Mouse (Mus musculus): Measurements from ENCODE around the gene Cdk5. TPM values are rescaled to one million over a fixed set of nuclear protein-coding genes. Genes with fewer than 3 reads are reported as not detected.
"Not testable (repeated sequence)": the region's sequence is repeated elsewhere in the genome, so short reads cannot be mapped to it uniquely, and the experiment has no call there.

The Cdk5 gene
- polyA plus RNA-seq, 1 experiment from 2014 or later: 47.2 TPM

DNA sequence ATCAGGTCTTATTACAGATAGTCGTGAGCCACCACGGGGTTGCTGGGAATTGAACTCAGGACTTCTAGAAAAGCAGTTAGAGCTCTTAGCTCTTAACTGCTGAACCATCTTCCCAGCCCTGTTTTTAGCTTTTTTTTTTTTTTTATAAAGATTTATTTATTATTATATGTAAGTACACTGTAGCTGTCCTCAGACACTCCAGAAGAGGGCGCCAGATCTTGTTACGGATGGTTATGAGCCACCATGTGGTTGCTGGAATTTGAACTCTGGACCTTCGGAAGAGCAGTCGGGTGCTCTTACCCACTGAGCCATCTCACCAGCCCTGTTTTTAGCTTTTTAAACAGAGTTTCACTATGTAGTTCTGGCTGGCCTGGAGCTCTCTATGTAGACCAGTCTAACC lies 27.1 kb downstream of the Cdk5 start:
- H3K27ac ChIP-seq; H3K27me3 ChIP-seq (ENCODE audit: insufficient read depth, low read length); H3K4me1 ChIP-seq (replicated peaks; ENCODE audit: insufficient read depth, low read length); DNase-seq (ENCODE audit: low spot score); H3K4me3 ChIP-seq (replicated peaks; ENCODE audit: low read depth, low read length); H3K4me2 ChIP-seq (ENCODE audit: low read length); H3K9ac ChIP-seq (ENCODE audit: low read depth, low read length); H3K36me3 ChIP-seq (ENCODE audit: insufficient read depth, low read length); ATAC-seq (replicated peaks; ENCODE audit: low FRiP score, low read depth); H3K9me3 ChIP-seq (replicated peaks; ENCODE audit: low read length): not testable (repeated sequence)
- peak; percentile 24; the same call in 1 of the 2 replicates for TF ChIP-seq CTCF (IDR thresholded peaks at IDR 0.05; ENCODE audit: low read depth)
- 91% methylated on average over 6 of the region's 6 CpGs for WGBS

DNA sequence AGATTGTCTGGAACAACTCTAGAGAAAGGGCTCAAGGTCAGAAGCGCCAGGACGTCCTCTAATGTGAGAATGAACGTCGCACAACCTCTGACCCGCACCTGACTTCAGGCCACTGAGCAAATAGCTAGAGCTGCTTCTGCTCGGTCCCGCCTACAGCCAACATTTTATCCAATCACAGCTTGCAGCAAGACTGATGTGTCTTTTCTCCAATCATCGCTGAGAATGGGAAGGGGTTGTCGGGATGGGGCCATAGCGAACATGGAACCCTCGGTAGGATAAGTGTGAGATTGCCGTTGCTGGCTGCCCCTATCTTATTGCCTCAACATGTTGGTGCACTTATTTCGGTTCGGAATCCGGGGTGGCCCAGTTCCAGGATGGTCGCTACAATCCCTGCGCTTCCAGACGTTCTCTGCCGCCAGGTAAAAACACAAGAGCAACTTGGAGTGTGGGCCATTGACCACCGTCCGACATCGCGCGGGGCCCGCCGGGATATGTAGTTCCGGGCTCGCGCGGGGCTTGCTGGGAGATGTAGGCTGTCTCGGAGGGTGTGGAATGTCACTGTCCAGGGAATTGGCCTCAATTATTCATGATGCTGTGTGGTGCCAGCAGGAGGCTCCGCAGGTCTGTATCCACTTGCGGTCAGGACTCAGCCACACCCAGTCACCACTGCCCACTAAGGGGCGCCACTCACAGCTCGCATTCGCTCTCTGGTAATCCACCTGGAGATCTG lies 29.0 kb downstream of the Cdk5 start:
- Histone ChIP-seq H3K4me2 (ENCODE audit: low read length) (peak overlapping the region; percentile 53), H3K4me3 (replicated peaks; ENCODE audit: low read depth, low read length) (peak overlapping the region; percentile 65), H3K4me1 (replicated peaks; ENCODE audit: insufficient read depth, low read length) (no peaks in the 10 kb centered on the region; the same call in 1 of the 2 replicates), H3K27ac (peak overlapping the region; percentile 82), H3K9ac (ENCODE audit: low read depth, low read length) (peak overlapping the region; percentile 64; the same call in 1 of the 2 replicates), H3K9me3 (replicated peaks; ENCODE audit: low read length) (no peaks in the 10 kb centered on the region), H3K36me3 (ENCODE audit: insufficient read depth, low read length) (no peaks in the 10 kb centered on the region), H3K27me3 (ENCODE audit: insufficient read depth, low read length) (no peaks in the 10 kb centered on the region)
- DNase-seq (ENCODE audit: low spot score) (peak; percentile 97), ATAC-seq (replicated peaks; ENCODE audit: low FRiP score, low read depth) (peak; percentile 97)
- peak; percentile 90 for TF ChIP-seq CTCF (IDR thresholded peaks at IDR 0.05; ENCODE audit: low read depth)
- under 1% methylated on average over 36 of the region's 36 CpGs for WGBS

GRCm38 (mm10) chr5:24393392-24393997 lies 29.8 kb downstream of the Cdk5 start, which contains the start of gene Abcb8:
TSS of gene Abcb8 (plus strand) at chr5:24393663.
- WGBS: 25% methylated on average over 7 of the region's 7 CpGs
- H3K4me1 ChIP-seq (replicated peaks; ENCODE audit: insufficient read depth, low read length): no peaks in the 10 kb centered on the region; the same call in 1 of the 2 replicates
- H3K27me3 ChIP-seq (ENCODE audit: insufficient read depth, low read length): no peaks in the 10 kb centered on the region
- TF ChIP-seq CTCF (IDR thresholded peaks at IDR 0.05; ENCODE audit: low read depth): peak; percentile 90
- DNase-seq (ENCODE audit: low spot score) (peak; percentile 88), ATAC-seq (replicated peaks; ENCODE audit: low FRiP score, low read depth) (no peak)
- H3K9me3 ChIP-seq (replicated peaks; ENCODE audit: low read length): no peaks in the 10 kb centered on the region
- H3K36me3 ChIP-seq (ENCODE audit: insufficient read depth, low read length): no peaks in the 10 kb centered on the region
- H3K4me3 ChIP-seq (replicated peaks; ENCODE audit: low read depth, low read length): peak within 1 kb of the TSS; percentile 65
- H3K4me2 ChIP-seq (ENCODE audit: low read length): peak within 1 kb of the TSS; percentile 53
- H3K9ac ChIP-seq (ENCODE audit: low read depth, low read length): peak within 1 kb of the TSS; percentile 64; the same call in 1 of the 2 replicates
- H3K27ac ChIP-seq: peak within 1 kb of the TSS; percentile 82

GRCm38 (mm10) chr5:24392724-24393123 lies 30.6 kb downstream of the Cdk5 start:
- Histone ChIP-seq H3K27ac (no peak overlapping the region), H3K9me3 (replicated peaks; ENCODE audit: low read length) (no peaks in the 10 kb centered on the region), H3K4me3 (replicated peaks; ENCODE audit: low read depth, low read length) (no peak overlapping the region), H3K36me3 (ENCODE audit: insufficient read depth, low read length) (no peaks in the 10 kb centered on the region), H3K27me3 (ENCODE audit: insufficient read depth, low read length) (no peaks in the 10 kb centered on the region), H3K9ac (ENCODE audit: low read depth, low read length) (no peak overlapping the region), H3K4me2 (ENCODE audit: low read length) (no peak overlapping the region), H3K4me1 (replicated peaks; ENCODE audit: insufficient read depth, low read length) (peaks cover 6% of the 10 kb centered on the region; the same call in 1 of the 2 replicates)
- WGBS: 73% methylated on average over 7 of the region's 7 CpGs
- no peak for TF ChIP-seq CTCF (IDR thresholded peaks at IDR 0.05; ENCODE audit: low read depth)
- no peak for DNase-seq (ENCODE audit: low spot score)
- ATAC-seq (replicated peaks; ENCODE audit: low FRiP score, low read depth): no peak

GRCm38 (mm10) chr5:24391864-24392263 lies 31.5 kb downstream of the Cdk5 start, which contains the start of gene Atg9b:
TSS of gene Atg9b (minus strand) at chr5:24392143.
- H3K27me3 ChIP-seq (ENCODE audit: insufficient read depth, low read length): 0 out of 2 replicates have a peak, but pooled peaks cover under 1% of the 10 kb centered on the region
- no peak within 1 kb of the TSS for H3K4me2 ChIP-seq (ENCODE audit: low read length)
- peaks cover 11% of the 10 kb centered on the region; the same call in 1 of the 2 replicates for H3K4me1 ChIP-seq (replicated peaks; ENCODE audit: insufficient read depth, low read length)
- 82% methylated on average over 7 of the region's 7 CpGs for WGBS
- ATAC-seq (replicated peaks; ENCODE audit: low FRiP score, low read depth) (no peak), DNase-seq (ENCODE audit: low spot score) (no peak)
- TF ChIP-seq CTCF (IDR thresholded peaks at IDR 0.05; ENCODE audit: low read depth): no peak
- H3K27ac ChIP-seq: no peak within 1 kb of the TSS
- H3K9ac ChIP-seq (ENCODE audit: low read depth, low read length): no peak within 1 kb of the TSS
- no peaks in the 10 kb centered on the region for H3K9me3 ChIP-seq (replicated peaks; ENCODE audit: low read length)
- H3K36me3 ChIP-seq (ENCODE audit: insufficient read depth, low read length): no peaks in the 10 kb centered on the region
- no peak within 1 kb of the TSS for H3K4me3 ChIP-seq (replicated peaks; ENCODE audit: low read depth, low read length)

- H3K4me1 ChIP-seq (replicated peaks; ENCODE audit: insufficient read depth, low read length): peaks cover 12% of the 10 kb centered on the region
- H3K27ac ChIP-seq: no peak overlapping the region
- TF ChIP-seq CTCF (IDR thresholded peaks at IDR 0.05; ENCODE audit: low read depth): no peak
- H3K9ac ChIP-seq (ENCODE audit: low read depth, low read length): no peak overlapping the region
- ATAC-seq (replicated peaks; ENCODE audit: low FRiP score, low read depth): no peak
- H3K27me3 ChIP-seq (ENCODE audit: insufficient read depth, low read length): peaks cover 6% of the 10 kb centered on the region; the same call in 1 of the 2 replicates
- DNase-seq (ENCODE audit: low spot score): no peak
- no peak overlapping the region for H3K4me3 ChIP-seq (replicated peaks; ENCODE audit: low read depth, low read length)
- H3K36me3 ChIP-seq (ENCODE audit: insufficient read depth, low read length): no peaks in the 10 kb centered on the region
- 72% methylated on average over 4 of the region's 4 CpGs for WGBS
- H3K4me2 ChIP-seq (ENCODE audit: low read length): no peak overlapping the region
- no peaks in the 10 kb centered on the region for H3K9me3 ChIP-seq (replicated peaks; ENCODE audit: low read length)
Observed at GRCm38 (mm10) chr5:24389658-24390020, 33.7 kb downstream of the Cdk5 start.

All from kidney, postnatal 0 days (tissue).